Mouse (Mus musculus): ENCODE measurements at regions not wholly inside any gene's neighbourhood (a gene's known extent, or its start where the extent isn't known, plus 50 kb on each side); places are given as distances from the start of the nearest gene placed in this dataset.
A peak's percentile ranks its signal among the peaks of the same experiment; 100 is the strongest.

DNA sequence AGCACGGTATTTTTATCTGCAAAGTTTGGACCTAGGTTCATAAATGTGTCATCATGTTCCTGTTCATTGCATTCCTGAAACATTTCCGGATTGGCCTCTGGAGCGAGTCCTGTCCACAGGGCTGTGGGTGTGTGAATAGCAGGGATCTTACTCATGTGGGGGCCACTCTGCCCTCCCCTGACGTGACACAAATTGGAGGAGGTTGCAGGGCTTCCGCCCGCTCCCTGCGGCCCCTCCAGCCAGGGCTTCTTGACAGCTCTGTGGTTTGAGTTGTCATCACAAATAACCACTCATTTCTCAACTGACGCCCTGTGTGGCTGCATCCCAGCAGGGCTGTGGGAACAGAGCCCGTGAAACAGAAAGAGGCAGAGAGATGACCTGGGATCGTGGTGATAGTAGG lies 619.9 kb upstream of the Sall1 start:
- no peaks in the 10 kb centered on the region for H3K27me3 ChIP-seq (replicated peaks; ENCODE audit: control insufficient read depth, insufficient read depth, low read length)
- H3K4me3 ChIP-seq (ENCODE audit: insufficient read depth, low read depth, low read length) = no peak overlapping the region
- 51% methylated on average over 10 of the region's 10 CpGs for WGBS
- TF ChIP-seq CTCF (conservative IDR thresholded peaks at IDR 0.05; ENCODE audit: insufficient read depth, insufficient read length, low read depth, low read length) (no peak), POLR2A (IDR thresholded peaks at IDR 0.05; ENCODE audit: low read depth, low read length) (no peak)
- no peak overlapping the region for H3K27ac ChIP-seq (ENCODE audit: insufficient read depth, low read depth, low read length)
- no peaks in the 10 kb centered on the region for H3K4me1 ChIP-seq (ENCODE audit: control insufficient read depth, insufficient read depth, low read length)
- no peaks in the 10 kb centered on the region for H3K36me3 ChIP-seq (ENCODE audit: control insufficient read depth, insufficient read depth, low read length)
- DNase-seq = peak; percentile 41

DNA sequence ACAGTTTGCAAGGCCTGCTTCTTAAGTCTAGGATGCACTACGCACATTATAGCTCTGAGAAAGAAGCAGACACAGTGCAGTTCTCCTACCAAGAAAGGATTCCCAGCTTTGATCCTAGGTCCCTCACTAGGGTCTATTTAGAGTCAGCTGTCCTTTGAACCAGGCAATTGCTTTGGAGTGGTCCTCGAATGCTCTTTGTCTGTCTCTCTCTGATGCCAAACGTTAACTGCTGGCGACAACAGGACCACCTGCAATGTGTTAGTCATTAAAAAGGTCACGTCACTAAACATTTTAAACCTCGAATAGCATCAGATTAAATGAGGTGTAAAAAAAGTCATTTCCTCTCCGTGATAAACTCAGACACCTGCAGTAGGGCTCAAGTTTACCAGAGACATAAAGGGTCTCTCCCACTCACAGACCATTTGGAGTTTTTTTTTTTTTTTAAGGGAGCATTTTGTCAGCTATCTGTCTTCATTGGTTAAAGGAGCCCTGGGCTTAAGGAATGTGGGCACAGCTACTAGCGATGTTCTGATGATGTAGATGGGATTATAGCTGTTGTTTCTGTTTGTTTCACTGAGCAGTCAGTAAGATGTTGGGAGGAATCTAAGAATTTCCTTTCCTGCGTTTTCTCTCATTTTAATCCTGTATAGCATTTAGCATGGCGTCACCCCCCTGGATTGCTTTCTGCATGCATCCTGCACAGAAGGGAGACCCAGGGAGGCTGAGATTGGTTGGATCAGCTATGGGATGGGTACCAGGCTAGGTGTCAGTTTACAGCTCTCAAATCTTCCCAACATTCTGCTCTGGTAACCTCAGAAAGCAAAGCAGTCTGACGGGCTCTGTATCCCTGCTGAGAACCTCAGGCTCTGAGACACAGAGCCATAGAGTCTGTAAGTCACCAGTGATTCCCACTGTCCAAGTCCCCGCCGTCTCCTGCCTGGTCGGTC lies 615.3 kb upstream of the Sall1 start:
- 23% methylated on average over 14 of the region's 14 CpGs for WGBS
- no peak overlapping the region for H3K4me3 ChIP-seq (ENCODE audit: insufficient read depth, low read depth, low read length)
- TF ChIP-seq POLR2A (IDR thresholded peaks at IDR 0.05; ENCODE audit: low read depth, low read length) = no peak
- TF ChIP-seq CTCF (conservative IDR thresholded peaks at IDR 0.05; ENCODE audit: insufficient read depth, insufficient read length, low read depth, low read length) = no peak
- H3K36me3 ChIP-seq (ENCODE audit: control insufficient read depth, insufficient read depth, low read length) = no peaks in the 10 kb centered on the region
- no peak overlapping the region for H3K27ac ChIP-seq (ENCODE audit: insufficient read depth, low read depth, low read length)
- H3K4me1 ChIP-seq (ENCODE audit: control insufficient read depth, insufficient read depth, low read length) = no peaks in the 10 kb centered on the region
- H3K27me3 ChIP-seq (replicated peaks; ENCODE audit: control insufficient read depth, insufficient read depth, low read length) = no peaks in the 10 kb centered on the region
- no peak for DNase-seq

DNA sequence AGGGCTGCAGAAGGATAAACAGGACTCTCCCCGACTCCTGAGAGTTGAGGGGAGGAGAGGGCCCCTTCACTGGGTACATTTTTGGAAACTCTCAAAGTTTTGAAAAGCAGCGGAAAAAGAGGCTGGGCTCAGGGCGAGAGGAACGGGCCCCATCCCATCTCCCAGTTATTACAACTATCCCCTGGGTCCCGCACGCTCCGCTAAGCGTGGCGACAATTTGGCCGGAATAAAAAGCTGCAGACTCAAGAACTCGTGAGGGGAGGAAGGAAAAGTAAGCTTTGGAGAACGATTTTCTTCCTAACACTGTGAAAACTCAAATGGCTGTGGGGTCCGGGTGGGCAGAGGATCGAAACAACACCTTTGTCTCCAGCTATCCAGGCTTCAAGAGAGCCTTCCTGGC lies 611.4 kb upstream of the Sall1 start:
- no peaks in the 10 kb centered on the region for H3K27me3 ChIP-seq (replicated peaks; ENCODE audit: control insufficient read depth, insufficient read depth, low read length)
- H3K27ac ChIP-seq (ENCODE audit: insufficient read depth, low read depth, low read length) = no peak overlapping the region
- no peaks in the 10 kb centered on the region for H3K36me3 ChIP-seq (ENCODE audit: control insufficient read depth, insufficient read depth, low read length)
- no peaks in the 10 kb centered on the region for H3K4me1 ChIP-seq (ENCODE audit: control insufficient read depth, insufficient read depth, low read length)
- TF ChIP-seq POLR2A (IDR thresholded peaks at IDR 0.05; ENCODE audit: low read depth, low read length) (no peak), CTCF (conservative IDR thresholded peaks at IDR 0.05; ENCODE audit: insufficient read depth, insufficient read length, low read depth, low read length) (no peak)
- no peak overlapping the region for H3K4me3 ChIP-seq (ENCODE audit: insufficient read depth, low read depth, low read length)
- 29% methylated on average over 14 of the region's 14 CpGs for WGBS
- no peak for DNase-seq

DNA sequence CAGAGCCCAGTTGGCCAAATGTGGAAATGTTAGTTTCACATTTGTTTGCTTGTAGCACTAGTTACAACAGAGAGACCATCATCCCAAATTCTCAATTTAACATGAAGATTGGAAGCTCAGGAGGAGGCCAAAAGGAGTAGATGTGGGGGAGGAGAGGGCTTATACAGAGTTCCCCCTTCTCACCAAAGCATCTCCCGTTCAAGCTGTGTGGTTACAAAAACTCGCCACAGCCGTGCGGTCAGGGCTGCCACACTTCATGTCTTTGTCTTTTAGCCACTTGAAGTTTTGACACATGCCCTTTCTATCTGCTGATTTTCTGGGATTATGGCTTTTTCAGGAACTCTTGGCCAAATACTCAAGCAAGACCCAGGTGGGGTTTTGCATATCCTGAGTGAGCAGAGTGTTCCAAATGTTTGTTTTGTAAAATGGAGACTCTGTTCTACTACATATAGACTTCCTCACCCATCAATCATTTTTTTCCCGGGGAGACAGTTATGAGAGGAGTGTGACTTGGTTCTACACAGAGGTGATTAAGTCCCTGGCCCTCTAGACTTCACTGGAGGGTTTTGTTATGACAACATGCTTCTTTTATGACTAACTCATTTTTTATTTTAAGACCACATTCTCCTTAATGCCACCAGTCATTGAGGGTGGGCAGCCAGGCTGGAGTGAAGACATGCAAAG lies 605.4 kb upstream of the Sall1 start:
- DNase-seq = no peak
- Histone ChIP-seq H3K36me3 (ENCODE audit: control insufficient read depth, insufficient read depth, low read length) (no peaks in the 10 kb centered on the region), H3K4me1 (ENCODE audit: control insufficient read depth, insufficient read depth, low read length) (no peaks in the 10 kb centered on the region), H3K27ac (ENCODE audit: insufficient read depth, low read depth, low read length) (no peak overlapping the region), H3K27me3 (replicated peaks; ENCODE audit: control insufficient read depth, insufficient read depth, low read length) (no peaks in the 10 kb centered on the region), H3K4me3 (ENCODE audit: insufficient read depth, low read depth, low read length) (no peak overlapping the region)
- TF ChIP-seq CTCF (conservative IDR thresholded peaks at IDR 0.05; ENCODE audit: insufficient read depth, insufficient read length, low read depth, low read length) = no peak
- no peak for TF ChIP-seq POLR2A (IDR thresholded peaks at IDR 0.05; ENCODE audit: low read depth, low read length)
- WGBS = 65% methylated on average over 5 of the region's 5 CpGs

DNA sequence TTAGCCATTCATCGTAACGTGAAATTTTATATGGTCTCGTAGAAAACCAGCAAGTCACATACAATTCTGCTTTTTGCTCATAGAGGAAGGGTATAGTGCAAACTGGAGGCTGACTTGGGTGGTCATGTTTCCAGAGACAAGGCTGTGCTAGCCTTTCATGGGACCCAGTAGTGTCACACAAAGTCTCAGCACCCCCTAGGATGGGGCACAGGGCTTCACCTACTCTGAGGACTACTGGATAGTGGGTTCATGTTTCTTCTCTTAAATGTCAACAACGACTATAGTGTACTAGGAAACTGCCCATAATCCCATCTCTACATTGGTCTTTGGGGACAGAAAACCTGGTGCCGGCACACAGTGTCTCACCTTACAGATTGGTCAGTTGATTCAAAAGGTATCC lies 603.0 kb upstream of the Sall1 start:
- H3K27ac ChIP-seq (ENCODE audit: insufficient read depth, low read depth, low read length) = no peak overlapping the region
- no peaks in the 10 kb centered on the region for H3K27me3 ChIP-seq (replicated peaks; ENCODE audit: control insufficient read depth, insufficient read depth, low read length)
- no peaks in the 10 kb centered on the region for H3K36me3 ChIP-seq (ENCODE audit: control insufficient read depth, insufficient read depth, low read length)
- 90% methylated on average over 5 of the region's 5 CpGs for WGBS
- H3K4me3 ChIP-seq (ENCODE audit: insufficient read depth, low read depth, low read length) = no peak overlapping the region
- no peaks in the 10 kb centered on the region for H3K4me1 ChIP-seq (ENCODE audit: control insufficient read depth, insufficient read depth, low read length)
- DNase-seq = no peak
- TF ChIP-seq POLR2A (IDR thresholded peaks at IDR 0.05; ENCODE audit: low read depth, low read length) (no peak), CTCF (conservative IDR thresholded peaks at IDR 0.05; ENCODE audit: insufficient read depth, insufficient read length, low read depth, low read length) (no peak)

DNA sequence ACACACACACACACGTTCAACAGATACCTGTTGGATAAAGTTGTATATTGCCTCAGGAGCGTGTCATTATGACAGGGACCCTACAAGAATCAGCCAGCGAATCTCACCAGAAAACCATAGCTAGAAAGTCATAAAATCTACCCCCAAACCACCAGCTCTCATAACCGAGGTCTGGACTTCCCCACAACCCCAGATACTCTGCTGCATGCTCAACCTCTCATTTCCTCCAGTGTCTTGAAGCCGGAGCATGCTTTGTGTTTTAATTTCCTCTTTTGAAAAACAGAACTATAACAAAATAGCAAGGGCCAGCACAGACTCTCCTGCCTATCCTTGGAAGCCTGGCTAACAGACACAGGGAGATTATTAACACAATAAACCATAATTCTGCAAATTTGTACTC lies 597.4 kb upstream of the Sall1 start:
- TF ChIP-seq POLR2A (IDR thresholded peaks at IDR 0.05; ENCODE audit: low read depth, low read length) (no peak), CTCF (conservative IDR thresholded peaks at IDR 0.05; ENCODE audit: insufficient read depth, insufficient read length, low read depth, low read length) (no peak)
- DNase-seq = no peak
- Histone ChIP-seq H3K27me3 (replicated peaks; ENCODE audit: control insufficient read depth, insufficient read depth, low read length) (no peaks in the 10 kb centered on the region), H3K27ac (ENCODE audit: insufficient read depth, low read depth, low read length) (no peak overlapping the region), H3K4me1 (ENCODE audit: control insufficient read depth, insufficient read depth, low read length) (no peaks in the 10 kb centered on the region), H3K4me3 (ENCODE audit: insufficient read depth, low read depth, low read length) (no peak overlapping the region), H3K36me3 (ENCODE audit: control insufficient read depth, insufficient read depth, low read length) (no peaks in the 10 kb centered on the region)
- WGBS = 62% methylated on average over 5 of the region's 5 CpGs

DNA sequence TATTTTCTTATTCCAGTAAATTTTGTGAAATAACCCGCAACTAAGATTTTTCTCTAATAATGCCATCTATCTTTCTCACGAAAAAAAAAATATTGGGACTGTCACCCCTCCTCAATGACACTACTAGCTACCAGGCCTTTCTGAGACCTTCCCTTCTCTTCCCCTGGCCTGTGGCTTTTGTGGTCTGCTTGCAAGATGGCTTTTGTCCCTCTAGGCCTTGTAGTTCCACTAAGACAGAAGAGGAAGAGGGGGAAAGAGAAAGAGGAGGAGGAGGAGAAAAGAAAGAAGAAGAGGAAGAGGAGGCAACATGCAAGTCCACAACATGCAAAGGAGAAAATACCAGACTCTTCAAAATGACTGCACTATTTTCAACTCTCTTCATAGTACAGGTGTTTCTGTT lies 590.9 kb upstream of the Sall1 start:
- Histone ChIP-seq H3K4me3 (ENCODE audit: insufficient read depth, low read depth, low read length) (no peak overlapping the region), H3K27me3 (replicated peaks; ENCODE audit: control insufficient read depth, insufficient read depth, low read length) (no peaks in the 10 kb centered on the region), H3K36me3 (ENCODE audit: control insufficient read depth, insufficient read depth, low read length) (no peaks in the 10 kb centered on the region), H3K27ac (ENCODE audit: insufficient read depth, low read depth, low read length) (no peak overlapping the region), H3K4me1 (ENCODE audit: control insufficient read depth, insufficient read depth, low read length) (no peaks in the 10 kb centered on the region)
- DNase-seq = no peak
- WGBS = 93% methylated on average over 2 of the region's 2 CpGs
- TF ChIP-seq CTCF (conservative IDR thresholded peaks at IDR 0.05; ENCODE audit: insufficient read depth, insufficient read length, low read depth, low read length) = no peak
- TF ChIP-seq POLR2A (IDR thresholded peaks at IDR 0.05; ENCODE audit: low read depth, low read length) = no peak

All from kidney, adult 2 months (tissue).